Mouse (Mus musculus): ENCODE measurements around the gene Pkn1. TPM values are rescaled to one million over a fixed set of nuclear protein-coding genes. Genes with fewer than 3 reads are reported as not detected.
A peak's percentile ranks its signal among the peaks of the same experiment; 100 is the strongest.

Pkn1 gene
- total and polyA plus RNA-seq, 3 experiments = 33.5 to 73.2 (median 41.2) TPM

DNA sequence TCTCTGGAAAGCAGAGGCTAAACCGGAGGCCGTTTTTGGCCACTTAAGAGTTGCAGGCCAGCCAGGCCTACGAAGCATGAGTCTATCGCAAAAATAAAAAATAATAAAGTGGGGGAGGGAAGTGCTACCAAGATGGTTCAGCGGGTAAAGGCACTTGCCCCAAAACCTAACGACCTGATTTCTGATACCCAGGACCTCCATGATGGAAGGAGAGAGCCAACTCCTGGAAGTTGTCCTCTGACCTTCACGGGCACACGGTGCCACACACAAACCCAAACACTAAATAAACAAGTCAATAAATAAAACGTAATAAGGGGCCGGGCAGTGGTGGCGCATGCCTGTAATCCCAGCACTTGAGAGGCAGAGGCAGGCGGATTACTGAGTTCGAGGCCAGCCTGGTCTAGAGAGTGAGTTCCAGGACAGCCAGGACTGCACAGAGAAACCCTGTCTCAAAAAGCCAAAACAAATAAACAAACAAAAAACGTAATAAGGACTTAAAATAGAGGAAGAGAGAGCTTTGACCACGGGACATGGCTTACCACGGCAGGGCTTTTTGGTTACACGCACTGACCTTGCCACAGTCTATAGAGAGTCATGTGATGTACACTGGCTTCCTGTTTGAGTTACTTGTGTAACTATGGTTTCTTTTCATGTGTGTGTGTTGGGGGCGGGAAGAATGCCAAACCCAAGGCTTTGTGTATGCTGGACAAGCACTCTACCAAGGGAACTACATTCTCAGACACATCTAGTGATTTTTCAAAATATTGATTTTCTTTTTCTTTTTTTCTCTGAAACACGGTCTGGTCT, 43.1 kb upstream of the Pkn1 start:
- Histone ChIP-seq H3K79me2 (ENCODE audit: control insufficient read depth, insufficient read depth, low read length, poor library complexity) (peaks cover 3% of the 10 kb centered on the region; the same call in 1 of the 2 replicates), H3K27ac (ENCODE audit: control insufficient read depth, low read depth, low read length) (no peak overlapping the region), H3K27me3 (ENCODE audit: control insufficient read depth in 1 of 2, insufficient read depth in 2 of 2, low read length in 2 of 2) (no peaks in the 10 kb centered on the region), H3K36me3 (ENCODE audit: control insufficient read depth in 1 of 2, insufficient read depth in 2 of 2, low read length in 2 of 2) (peaks cover 0 to 27% of the 10 kb centered on the region in 2 experiments; a peak in 2 of 4 replicates), H3K4me3 (ENCODE audit: control insufficient read depth in 1 of 2, insufficient read depth in 1 of 2, low read depth in 2 of 2, low read length in 2 of 2) (no peak overlapping the region), H3K9me3 (replicated peaks; ENCODE audit: insufficient read depth, low read length) (no peaks in the 10 kb centered on the region), H3K9ac (ENCODE audit: control insufficient read depth, low read depth, low read length, poor library complexity, severe bottlenecking) (no peak overlapping the region), H3K4me1 (ENCODE audit: control insufficient read depth in 1 of 2, insufficient read depth in 2 of 2, low read length in 2 of 2) (peaks cover 17 to 45% of the 10 kb centered on the region in 2 experiments)
- peak; percentile 19 for DNase-seq (ENCODE audit: low read depth, low spot score)
- TF ChIP-seq ZC3H11A (IDR thresholded peaks at IDR 0.05; ENCODE audit: low read depth, low read length) (no peak), RAD21 (IDR thresholded peaks at IDR 0.05; ENCODE audit: low read depth, low read length) (no peak), USF1 (IDR thresholded peaks at IDR 0.05; ENCODE audit: low read depth, low read length) (peak; percentile 67)

DNA sequence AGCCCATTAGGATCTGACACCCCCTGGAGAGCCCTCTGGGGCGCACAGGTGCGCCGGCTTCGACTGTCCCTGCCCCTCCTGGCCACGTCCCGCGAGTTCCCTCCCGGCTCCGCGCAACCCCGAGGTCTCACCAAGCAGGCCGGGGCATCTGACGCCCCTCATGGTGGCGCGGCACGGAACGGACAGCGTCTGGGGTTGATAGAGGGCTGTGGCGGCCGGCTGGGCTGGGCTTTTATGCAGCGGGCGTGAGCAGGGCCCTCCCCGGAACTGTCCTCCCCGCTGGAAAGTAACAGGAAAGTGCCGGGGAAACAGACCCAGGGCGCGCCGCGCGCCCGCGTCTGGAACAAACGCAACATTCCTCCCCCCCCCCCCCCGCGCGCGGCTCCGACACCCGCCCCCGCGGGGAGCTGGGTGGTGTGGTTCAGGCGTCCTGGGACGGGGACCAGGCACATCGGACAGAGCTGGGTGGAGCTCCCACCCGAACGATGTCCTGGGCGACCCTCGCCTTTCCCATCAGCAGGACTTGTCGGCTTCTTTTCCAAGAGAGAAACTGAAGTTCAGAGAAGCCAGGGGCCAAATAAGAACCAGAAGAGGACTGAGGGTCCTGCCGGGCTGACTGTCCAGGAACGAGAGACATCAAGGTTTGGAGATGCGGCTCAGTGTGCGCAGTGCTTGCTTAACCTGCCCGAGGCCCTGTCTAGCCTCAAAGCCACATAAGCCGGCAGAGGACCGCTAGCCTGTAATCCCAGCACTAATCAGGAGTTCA, 42.2 kb upstream of the Pkn1 start, which contains the start of gene Adgre5:
Gene Adgre5, minus strand, starts transcription at position 351 of the 766 bp plus-strand sequence.
- Histone ChIP-seq H3K4me3 (ENCODE audit: control insufficient read depth in 1 of 2, insufficient read depth in 1 of 2, low read depth in 2 of 2, low read length in 2 of 2) (peak within 1 kb of the TSS; percentile 78 to 93), H3K4me1 (ENCODE audit: control insufficient read depth in 1 of 2, insufficient read depth in 2 of 2, low read length in 2 of 2) (peaks cover 17 to 45% of the 10 kb centered on the region in 2 experiments), H3K9me3 (replicated peaks; ENCODE audit: insufficient read depth, low read length) (no peaks in the 10 kb centered on the region), H3K36me3 (ENCODE audit: control insufficient read depth in 1 of 2, insufficient read depth in 2 of 2, low read length in 2 of 2) (peaks cover 0 to 27% of the 10 kb centered on the region in 2 experiments; a peak in 2 of 4 replicates), H3K9ac (ENCODE audit: control insufficient read depth, low read depth, low read length, poor library complexity, severe bottlenecking) (peak within 1 kb of the TSS; percentile 84), H3K79me2 (ENCODE audit: control insufficient read depth, insufficient read depth, low read length, poor library complexity) (peaks cover 3% of the 10 kb centered on the region; the same call in 1 of the 2 replicates), H3K27me3 (ENCODE audit: control insufficient read depth in 1 of 2, insufficient read depth in 2 of 2, low read length in 2 of 2) (no peaks in the 10 kb centered on the region), H3K27ac (ENCODE audit: control insufficient read depth, low read depth, low read length) (peak within 1 kb of the TSS; percentile 46)
- DNase-seq (ENCODE audit: low read depth, low spot score) = peak; percentile 59
- TF ChIP-seq ZMIZ1 (IDR thresholded peaks at IDR 0.05; ENCODE audit: low read depth, low read length) (peak; percentile 67; the same call in 1 of the 2 replicates), HCFC1 (IDR thresholded peaks at IDR 0.05; ENCODE audit: low read depth, low read length) (0 out of 2 replicates have a peak, but pooled peaks have one; percentile 7), TBP (IDR thresholded peaks at IDR 0.05; ENCODE audit: low read depth, low read length) (no peak), POLR2AphosphoS2 (IDR thresholded peaks at IDR 0.05; ENCODE audit: low read length) (peak; percentile 41; the same call in 1 of the 2 replicates), TCF12 (IDR thresholded peaks at IDR 0.05; ENCODE audit: low read depth, low read length) (no peak), NELFE (IDR thresholded peaks at IDR 0.05; ENCODE audit: low read depth, low read length) (peak; percentile 49; the same call in 1 of the 2 replicates), POLR2A (IDR thresholded peaks at IDR 0.05; ENCODE audit: control insufficient read depth in 1 of 2, insufficient read depth in 1 of 2, low read depth in 1 of 2, low read length in 2 of 2, poor library complexity in 1 of 2) (peak; percentile 35 to 45; a peak in 1 of 4 replicates), MAZ (IDR thresholded peaks at IDR 0.05; ENCODE audit: low read depth, low read length) (peak; percentile 61; the same call in 1 of the 2 replicates), MAX (IDR thresholded peaks at IDR 0.05; ENCODE audit: low read length) (0 out of 2 replicates have a peak, but pooled peaks have one; percentile 36)
